Mouse (Mus musculus) kidney, postnatal 4 days (tissue): Measurements from ENCODE around the gene Btg1.

ENCODE experiments used
- DNase-seq, 2 experiments: peaks; one replicate each; pipeline ENCODE4 v3.0.0; 2021; ENCODE audit warnings: mixed read lengths in 2 of 2

Gene Btg1

DNA sequence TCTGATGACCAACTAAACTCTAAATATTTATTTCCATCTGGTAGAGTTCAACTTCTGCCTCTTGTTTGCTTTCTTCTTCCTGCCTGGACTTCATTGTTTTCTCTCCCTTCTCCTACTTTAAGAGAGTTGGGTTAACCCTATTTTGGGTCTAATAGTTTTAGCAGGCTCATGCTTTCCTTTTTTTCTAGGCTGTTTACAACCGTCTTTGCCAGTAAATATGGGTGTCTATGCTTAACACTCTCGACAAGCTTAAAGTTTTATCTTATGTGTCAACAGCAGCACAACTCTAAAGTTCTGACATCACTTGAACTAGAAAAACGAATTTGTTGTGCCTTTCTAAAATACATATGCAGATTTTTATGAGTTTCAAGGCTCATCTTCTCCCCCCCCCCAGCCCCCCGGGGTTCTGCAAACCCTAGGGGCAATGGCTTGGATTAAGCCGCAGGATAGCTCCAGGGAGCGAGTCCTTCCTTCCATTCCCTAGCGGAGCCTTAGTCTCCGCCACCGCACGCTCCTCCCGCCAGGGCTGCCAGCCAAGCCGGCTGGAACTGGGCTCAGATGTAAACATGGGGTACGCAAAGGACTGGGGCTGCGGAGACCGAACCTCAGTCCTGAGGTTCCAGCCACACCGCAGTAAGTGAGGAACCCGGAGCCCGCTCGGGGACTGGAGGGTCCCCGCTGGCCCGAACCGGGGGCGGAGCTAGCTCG is 651 bp upstream of the Btg1 start:
- DNase-seq: no peak

DNA sequence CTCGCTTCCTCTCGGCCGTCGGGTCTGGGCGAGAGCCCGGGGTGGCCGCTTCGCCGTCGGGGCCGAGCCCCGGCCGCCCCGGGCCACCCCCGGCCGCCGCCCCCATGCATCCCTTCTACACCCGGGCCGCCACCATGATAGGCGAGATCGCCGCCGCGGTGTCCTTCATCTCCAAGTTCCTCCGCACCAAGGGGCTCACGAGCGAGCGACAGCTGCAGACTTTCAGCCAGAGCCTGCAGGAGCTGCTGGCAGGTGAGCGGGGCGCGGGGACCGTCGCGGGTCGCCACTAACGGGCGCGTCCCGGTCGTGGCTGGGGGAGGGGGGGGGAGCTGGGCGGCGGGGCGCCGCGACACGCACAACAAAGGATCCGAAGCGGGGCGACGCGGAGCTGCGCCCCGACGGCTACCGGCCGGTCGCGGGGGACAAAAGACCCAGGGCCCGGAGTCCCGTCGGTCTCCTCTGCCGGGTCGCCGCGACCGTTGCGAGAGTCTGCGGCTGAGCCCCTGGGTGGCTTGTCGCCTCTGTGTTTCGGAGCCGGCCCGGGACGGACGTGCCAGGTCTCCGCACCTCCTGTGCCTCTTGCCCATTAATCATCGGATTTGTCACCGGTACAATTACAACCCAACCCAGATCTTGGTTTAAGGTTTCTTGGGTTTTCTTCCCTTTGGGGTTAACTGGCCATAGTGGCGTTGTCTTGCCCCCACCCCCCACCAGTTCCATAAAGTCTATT is 580 bp downstream of the Btg1 start:
- DNase-seq: peak; percentile 68 to 77

DNA sequence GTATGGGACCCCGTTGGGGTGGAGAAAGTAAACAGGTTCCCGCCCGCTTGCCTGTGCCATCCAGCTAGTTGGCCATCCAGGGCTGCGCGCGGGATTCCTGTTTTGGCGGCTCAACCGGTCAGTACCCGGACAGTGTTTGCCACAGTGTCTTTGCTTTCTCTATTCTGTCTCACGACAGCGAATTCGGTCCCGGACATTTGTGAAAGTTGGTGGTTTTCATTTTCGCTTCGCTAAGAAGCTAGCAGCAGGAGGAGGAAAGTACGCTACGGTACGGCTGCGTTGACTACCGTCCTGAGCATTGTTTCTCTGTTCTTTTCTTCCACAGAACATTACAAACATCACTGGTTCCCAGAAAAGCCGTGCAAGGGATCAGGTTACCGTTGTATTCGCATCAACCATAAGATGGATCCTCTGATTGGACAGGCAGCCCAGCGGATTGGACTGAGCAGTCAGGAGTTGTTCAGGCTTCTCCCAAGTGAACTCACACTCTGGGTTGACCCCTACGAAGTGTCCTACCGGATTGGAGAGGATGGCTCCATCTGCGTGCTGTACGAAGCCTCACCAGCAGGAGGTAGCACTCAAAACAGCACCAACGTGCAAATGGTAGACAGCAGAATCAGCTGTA is 1.3 kb downstream of the Btg1 start:
- peak; percentile 81 to 88 for DNase-seq

DNA sequence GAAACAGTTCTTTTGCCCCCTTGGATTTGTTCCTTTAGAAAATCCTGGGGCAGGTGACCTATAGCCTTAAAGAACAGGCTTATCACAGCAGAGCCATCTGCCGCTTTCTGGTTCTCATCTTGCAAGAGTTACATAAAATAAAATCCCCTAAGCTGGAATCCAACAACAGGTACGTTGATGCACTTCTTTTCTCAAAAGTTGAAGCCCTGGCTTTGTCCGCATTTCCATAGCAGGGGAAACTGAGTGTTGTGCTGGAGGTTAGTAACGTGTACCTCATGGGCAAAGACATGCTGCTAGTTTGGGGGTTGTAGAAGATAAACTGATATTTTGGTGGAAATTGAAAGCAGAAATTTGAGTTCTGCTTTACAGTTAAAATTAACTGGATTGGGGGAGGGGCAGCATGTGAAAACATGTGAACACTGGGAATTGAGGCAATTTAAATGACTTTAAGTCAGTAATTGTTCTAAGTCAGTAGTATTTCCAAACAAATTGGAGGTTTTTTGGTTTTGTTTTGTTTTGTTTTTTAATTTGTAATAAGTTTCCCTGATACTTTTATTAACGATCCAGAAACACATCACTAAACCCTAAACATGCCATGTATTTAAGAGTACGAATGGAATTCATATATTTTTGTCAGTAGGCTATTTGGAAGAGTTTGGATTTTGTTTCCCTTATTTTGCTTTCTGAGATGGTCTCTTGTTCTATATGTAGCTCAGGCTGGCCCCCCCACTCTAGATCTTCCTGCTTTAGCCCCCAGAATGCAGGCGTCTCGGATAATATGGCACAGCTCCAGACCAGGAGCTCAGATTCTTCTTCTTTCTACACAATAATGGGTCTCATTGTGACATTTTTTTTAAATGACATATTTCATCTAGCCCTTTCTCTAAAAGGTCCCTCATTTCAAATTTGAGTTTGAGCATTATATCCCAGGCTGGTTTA is 3.4 kb downstream of the Btg1 start:
- no peak for DNase-seq

DNA sequence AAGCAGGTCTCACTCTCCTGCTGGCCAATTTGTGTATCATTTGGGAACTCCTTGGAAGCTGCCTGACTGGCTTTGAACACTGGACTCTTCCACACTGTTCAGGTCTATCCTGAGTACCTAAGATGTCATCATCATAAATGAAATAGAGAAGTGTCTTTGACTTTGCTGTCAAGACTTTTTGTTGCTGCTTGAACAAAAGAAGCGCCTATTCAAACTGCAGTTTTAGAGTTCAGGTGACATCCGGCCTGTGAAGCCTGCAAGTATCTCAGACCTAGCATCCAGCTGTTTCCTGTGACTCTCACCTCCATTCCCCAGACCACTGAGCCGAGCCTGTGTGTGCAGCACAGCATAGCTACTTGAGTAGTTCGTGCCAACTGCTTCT is 4.1 kb downstream of the Btg1 start:
- peak; percentile 39 to 54 for DNase-seq

DNA sequence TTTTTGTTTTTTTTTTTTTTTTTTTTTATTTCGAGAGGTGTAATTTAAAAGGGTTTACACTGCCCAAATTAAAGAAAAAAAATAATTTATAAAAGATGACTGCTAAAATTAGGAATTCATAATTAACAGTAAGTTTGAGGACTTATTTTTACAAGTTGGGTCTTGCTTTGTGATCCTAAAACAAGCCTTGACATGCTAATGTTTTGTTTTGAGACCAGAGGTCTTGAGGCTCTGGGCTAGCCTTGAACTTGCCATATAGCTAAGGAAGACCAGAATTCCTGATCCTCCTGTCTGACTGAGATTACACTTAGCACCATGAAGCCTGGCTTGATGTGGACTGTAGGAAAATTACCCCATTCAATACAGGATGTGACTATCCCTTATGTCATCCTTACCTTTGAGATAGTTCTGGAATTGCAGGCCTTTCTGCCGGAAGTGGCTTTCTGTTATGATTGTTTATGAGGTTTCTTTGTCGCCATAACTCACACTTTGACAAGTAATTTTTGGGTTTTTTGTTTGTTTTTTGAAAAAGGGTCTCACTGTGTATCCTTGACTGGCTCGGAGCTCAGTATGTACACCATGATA is 4.6 kb downstream of the Btg1 start:
- DNase-seq: no peak

DNA sequence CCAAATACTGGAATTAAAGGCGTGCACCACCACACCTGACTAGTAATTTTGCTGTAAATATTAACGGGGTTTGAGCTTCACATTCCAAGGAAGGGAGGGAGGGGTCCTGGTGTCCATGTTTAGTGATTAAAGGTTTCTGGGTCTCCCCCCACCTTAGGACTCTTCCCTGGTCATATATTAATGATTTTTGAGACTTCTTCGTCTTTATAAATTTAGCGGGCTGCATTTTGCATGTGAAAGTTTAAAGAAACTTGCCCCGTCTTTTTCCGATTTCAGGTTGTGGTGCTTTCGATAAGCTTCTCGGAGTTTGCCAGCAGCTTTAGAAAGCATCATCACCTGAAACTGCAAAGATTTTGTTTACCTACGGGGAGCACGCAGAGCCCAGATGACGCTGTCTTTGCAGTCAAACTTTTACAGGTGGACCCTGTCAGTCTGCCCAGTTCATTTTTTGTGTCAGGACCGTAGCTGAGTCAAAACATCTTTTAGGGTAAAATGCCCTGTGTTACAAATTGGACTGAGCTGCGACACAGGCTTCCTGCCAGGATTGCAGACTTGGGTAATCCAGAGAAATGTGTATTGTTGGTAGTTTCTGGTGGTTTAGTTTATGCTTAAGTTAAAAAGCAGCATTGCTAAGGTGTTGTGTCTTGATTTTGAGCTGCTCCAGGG is 5.3 kb downstream of the Btg1 start:
- DNase-seq: no peak

DNA sequence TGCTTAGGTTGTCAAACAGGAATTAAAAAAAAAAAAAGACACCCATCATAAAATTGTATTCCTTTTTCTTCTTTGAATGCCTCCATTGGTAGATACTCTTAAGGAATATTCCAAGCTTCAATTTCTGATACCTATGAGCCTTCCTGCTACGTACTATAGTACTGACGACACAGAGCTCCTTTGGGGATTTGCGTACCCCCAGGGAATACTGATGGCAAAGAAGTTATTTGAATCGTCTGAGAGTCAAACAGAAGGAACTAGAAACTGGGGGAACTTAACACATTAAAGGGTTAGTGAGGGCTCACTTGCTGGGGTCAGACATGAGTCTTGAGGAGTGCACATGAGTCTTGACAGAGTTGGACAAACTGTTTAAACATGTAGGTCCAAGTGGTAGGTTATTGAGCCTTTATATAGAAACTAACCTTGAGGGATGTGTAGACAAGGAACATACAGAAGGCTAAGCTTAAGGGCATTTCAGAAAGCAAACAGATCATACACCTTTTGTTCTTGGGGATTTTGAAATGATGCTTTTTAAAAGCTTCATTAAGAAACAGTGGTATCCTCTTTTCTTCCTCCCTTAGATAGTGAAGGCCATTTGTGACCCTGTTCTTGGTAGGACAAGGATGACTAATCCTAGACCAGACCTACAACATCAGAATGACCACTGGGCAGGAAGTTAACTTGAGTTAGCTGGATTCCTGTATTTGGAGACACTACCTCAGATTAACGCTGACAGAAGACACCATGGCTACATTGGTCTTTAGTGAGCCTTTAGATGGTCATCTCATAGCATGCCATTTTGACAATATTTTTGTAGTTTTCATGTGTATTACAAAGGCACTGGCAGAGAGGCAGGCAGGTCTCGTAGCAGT is 6.2 kb downstream of the Btg1 start:
- no peak for DNase-seq

DNA sequence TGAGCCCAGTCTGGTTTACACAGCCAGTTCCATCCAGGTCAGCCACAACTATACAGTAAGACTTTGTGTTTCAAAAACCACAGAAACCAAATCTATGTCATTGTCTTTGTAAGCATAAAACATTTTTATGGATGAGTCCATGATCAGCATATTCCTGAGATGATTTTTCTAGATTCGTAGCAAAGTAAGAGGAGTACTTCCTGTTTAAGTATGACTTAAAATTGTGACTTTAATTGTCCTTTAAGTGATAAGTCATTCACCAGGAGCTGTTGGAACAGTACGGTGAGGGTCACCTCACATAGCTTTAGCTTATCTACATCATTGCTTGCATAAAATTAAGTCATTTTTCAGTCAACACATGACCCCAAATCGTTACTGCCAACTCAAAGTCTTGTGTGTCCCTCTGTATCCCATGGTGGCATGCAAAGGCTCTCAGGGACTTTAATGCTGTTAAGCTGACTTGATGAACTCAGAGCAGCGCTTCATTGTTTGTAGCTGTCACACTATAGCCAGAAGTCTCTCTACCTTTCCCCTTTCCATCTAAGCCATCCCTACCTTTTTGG is 6.9 kb downstream of the Btg1 start:
- no peak for DNase-seq

DNA sequence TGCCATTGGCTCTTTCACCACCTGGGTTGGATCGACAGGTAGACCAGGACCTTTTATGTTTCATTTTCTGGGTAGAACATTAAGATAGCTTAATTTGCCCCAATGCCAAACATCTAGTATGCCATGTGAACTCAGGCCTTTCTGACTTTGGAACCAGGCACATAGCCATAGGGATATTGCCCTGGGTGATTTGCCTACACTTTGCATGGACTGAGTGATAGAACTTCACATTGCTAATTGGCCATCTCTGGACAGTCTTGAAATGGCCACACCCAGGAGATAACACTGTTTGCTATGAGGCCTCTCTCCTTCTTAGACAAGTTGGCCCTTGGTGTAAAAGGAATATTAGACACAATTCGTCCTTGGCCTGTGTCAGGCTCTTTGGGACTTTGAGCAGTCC is 7.6 kb downstream of the Btg1 start:
- DNase-seq: no peak

DNA sequence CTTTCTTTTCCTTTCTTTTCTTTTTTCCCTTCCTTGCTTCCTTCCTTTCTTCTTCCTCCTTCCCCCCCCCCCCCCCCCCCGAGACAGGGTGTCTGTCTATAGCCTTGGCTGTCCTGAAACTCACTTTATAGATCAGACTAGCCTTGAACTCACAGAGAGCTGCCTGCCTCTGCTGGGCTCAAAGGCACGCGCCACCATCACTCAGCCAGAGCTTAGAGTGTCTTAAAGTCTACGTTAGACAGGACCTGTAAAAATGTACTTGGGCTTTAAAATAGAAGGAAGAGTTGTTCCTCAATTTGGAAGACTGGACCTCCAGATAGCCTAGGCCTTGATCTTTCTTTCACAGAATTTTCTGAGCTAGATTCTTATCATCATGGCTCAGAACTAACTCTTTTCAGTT is 8.3 kb downstream of the Btg1 start:
- DNase-seq: no peak

DNA sequence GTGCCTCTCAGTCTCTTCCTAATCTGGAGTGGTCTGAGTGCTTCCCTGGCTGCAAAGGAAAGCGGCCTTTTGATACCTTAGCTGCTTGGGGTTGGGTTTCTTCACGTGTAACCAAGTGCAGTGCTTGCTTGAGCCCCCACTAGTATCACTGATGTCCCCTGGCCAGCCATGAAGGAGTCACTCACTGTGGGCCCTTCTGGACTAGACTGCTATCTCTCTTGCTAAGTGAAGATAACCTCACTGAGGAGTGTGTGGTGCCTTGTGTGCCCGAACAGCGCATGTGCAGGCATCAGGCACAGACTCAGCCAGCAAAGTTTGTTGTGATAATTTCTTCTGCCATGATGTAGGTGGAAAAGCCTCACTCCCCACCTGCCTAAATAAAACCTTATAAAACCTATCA is 8.9 kb downstream of the Btg1 start:
- DNase-seq: no peak

DNA sequence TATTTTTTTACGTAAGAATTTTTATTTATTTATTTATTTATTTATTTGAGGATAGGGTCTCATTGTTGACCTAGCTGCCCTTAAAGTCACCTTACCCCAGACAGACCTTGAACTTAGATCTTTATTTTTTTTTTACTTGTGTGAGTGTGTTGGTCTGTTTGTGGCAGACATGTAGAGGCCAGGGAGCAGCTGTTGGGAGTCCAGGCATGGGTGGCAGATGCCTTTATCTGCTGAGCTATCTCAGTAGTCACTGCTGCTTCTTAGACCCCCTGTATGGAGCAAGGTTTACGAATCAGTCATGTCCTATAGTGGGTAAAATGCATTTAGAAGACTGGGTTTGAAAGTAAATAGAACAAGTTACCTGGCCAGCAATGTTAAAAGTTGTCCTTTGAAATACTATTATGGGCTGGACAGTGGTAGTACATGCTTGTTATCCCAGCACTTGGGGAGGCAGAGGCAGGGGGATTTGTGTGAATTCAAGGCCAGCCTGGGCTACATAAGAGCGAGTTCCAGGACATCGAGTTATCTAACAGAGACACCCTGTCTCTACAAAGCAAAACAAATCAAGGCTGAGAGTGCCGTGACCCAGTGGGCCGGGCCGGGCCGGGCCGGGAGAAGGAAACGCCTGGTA is 9.4 kb downstream of the Btg1 start:
- no peak for DNase-seq

DNA sequence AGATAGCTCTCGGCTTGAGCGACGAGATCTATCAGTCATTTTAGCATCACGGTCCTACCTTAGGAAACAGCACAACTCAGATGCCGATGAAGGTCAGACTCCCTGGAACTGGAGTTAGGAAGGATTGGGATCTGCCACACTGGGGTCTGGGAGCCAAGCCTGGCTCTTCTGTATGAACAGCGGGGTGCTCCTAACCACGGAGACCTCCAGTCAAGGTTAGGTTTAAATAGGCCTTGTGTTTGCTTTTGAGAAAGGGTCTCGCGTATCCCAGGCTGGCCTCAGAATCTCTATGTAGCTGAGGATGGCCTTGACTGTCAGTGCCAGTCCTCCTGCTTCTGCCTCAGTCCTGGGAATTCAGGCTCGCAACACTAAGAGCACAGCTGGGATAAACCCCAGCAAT is 10.5 kb downstream of the Btg1 start:
- DNase-seq: no peak

DNA sequence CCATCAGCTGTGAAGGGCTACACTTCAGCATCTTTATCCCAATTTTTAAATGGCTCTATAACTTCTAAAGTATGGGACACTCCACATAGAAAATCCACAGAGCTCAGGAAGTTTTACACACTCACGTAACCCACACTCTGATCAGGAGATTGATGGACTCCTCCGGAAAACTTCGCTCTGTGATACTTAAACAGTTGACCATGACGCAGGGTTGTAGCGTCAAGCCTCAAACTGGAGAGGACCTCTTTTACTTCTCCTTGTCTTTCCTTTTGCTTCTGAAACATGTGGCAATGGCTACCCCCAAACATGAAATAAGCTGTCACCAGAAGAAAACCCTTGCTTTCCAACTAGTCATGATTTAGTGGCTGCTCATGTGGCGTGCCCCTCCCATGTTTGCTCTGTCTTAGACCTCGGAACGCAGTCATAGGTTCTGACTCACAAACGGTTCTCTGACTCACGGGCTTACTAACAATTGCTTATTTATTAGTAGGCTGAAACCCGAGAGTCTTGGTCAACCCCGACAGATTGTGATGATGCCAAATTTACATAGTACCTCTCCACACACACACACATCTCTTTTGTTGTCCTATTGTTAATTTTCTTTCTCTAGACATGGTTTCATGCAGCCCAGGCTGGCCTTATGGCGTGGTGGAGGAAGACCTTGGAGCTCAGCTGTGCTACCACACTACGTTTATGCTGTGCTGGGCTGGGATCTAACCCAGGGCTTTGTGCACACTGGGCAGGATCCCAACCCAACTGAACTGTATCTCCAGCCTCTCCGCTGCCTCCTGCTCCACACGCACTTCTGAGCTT is 11.5 kb downstream of the Btg1 start:
- DNase-seq: no peak

DNA sequence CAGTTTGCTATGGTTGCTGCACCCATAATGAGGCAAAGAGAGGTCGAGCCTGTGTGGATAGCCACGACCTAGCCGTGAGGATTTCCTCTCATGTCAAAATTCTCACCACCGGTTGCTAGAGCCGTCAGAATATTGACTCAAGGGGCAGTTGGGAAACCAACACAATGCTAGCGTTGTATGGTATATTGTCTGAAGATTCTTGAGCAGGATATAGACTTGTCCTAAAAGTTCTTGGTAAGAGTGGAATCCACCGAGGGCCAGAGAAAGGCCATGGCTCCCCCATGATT is 12.1 kb downstream of the Btg1 start:
- DNase-seq: no peak

DNA sequence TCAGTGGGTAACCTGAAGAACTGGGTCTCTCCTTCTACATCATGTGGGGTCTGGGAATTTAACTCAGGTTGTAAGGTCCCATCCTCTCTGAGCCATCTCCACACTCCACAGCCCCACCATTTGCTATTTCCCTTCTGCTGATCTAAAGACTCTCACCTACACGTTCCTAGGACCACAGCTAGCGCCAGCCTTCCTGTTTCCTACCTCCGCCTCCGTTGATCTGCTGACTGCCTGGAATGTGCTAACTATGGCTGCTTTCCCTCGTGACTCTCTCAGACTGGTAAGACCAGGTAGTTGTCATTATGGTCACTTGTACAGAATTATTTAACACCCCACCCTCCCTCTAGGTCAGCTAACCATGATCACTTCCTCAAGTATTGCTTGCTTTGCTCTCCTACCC is 13.3 kb downstream of the Btg1 start:
- DNase-seq: no peak

DNA sequence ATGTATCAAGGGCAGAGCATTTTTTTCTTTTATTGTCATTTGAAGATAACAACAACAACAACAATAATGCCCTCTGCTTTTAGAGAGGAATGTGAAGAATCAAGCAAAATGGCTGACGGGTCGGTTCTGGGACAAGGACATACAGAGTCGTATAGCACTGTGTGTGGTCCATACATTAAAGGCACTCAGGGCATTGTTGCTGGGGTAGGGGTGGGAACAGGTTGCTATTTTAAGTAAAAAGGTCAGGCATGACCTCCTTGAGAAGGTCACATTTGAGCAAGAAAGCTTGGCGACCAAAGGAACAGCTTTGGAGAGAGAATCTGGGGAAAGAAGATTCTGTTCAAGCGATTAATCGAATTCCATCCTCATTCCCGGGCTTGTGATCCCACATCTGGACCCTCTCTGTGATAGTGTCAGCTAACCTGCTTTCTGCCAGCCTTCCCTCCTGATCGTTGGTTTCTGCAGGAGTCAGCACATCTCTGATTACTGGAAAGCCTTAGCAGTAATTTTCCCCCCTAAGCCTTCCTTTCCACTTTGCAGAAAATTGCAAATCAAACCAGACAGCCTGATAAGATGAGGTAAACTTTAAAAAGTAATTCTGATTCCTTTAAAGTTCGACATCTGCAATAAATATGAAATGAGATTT is 14.4 kb downstream of the Btg1 start:
- DNase-seq: no peak
